ENCODE assay signal across 8 mouse cellular contexts in genomic region chr11:107994487-107994886, GRCm38 (mm10).
DNase-seq lines count a peak whose midpoint lies in the region; ATAC-seq lines count a peak whose summit lies in the region.

No protein-coding gene starts in this region.

- H3K9me3 ChIP-seq in midbrain, embryonic 14.5 days (ENCODE audit: control insufficient read depth, low read length), result no peaks in the 10 kb centered on the region
- H3K9me3 ChIP-seq in midbrain, embryonic 16.5 days (replicated peaks; ENCODE audit: control insufficient read depth, low read length, poor library complexity, severe bottlenecking), result no peaks in the 10 kb centered on the region
- H3K9me3 ChIP-seq in limb, embryonic 10.5 days (replicated peaks), result no peaks in the 10 kb centered on the region

- no peak overlapping the region for H3K4me2 ChIP-seq in midbrain, embryonic 14.5 days (ENCODE audit: low read length)
- H3K4me2 ChIP-seq in midbrain, embryonic 16.5 days (ENCODE audit: low read length), result no peak overlapping the region

- no peaks in the 10 kb centered on the region for H3K27me3 ChIP-seq in midbrain, embryonic 14.5 days (ENCODE audit: control insufficient read depth, insufficient read depth, low read length)
- no peaks in the 10 kb centered on the region for H3K27me3 ChIP-seq in midbrain, embryonic 16.5 days (ENCODE audit: control insufficient read depth, insufficient read depth, low read depth, low read length)
- H3K27me3 ChIP-seq in limb, embryonic 10.5 days (ENCODE audit: low read depth, poor library complexity, severe bottlenecking), result no peaks in the 10 kb centered on the region

- H3K27ac ChIP-seq in midbrain, embryonic 14.5 days (replicated peaks; ENCODE audit: low read depth, low read length), result no peak overlapping the region
- no peak overlapping the region for H3K27ac ChIP-seq in midbrain, embryonic 16.5 days (ENCODE audit: low read length)
- peak overlapping the region; percentile 36; the same call in 1 of the 2 replicates for H3K27ac ChIP-seq in limb, embryonic 10.5 days

- no peak for ATAC-seq in midbrain, embryonic 14.5 days (ENCODE audit: low FRiP score, low TSS enrichment)
- ATAC-seq in midbrain, embryonic 16.5 days, result no peak
- ATAC-seq in hematopoietic stem cell, adult 5-6 weeks (replicated peaks in 1 of 2; ENCODE audit: insufficient read depth in 1 of 2, low FRiP score in 2 of 2, low TSS enrichment in 1 of 2, low read depth in 1 of 2, poor library complexity in 2 of 2, severe bottlenecking in 2 of 2), result peak; percentile 57 to 73; a peak in 2 of 4 replicates

- 48% methylated on average over 6 of the region's 6 CpGs for WGBS in midbrain, embryonic 14.5 days
- WGBS in midbrain, embryonic 16.5 days, result 46% methylated on average over 6 of the region's 6 CpGs
- 47% methylated on average over 6 of the region's 6 CpGs for WGBS in limb, embryonic 10.5 days

- no peaks in the 10 kb centered on the region for H3K4me1 ChIP-seq in midbrain, embryonic 14.5 days (ENCODE audit: control insufficient read depth, insufficient read depth, low read length)
- H3K4me1 ChIP-seq in midbrain, embryonic 16.5 days (ENCODE audit: control insufficient read depth, insufficient read depth, low read length), result peaks cover 6% of the 10 kb centered on the region; the same call in 1 of the 2 replicates
- peaks cover 32% of the 10 kb centered on the region for H3K4me1 ChIP-seq in limb, embryonic 10.5 days

- H3K9ac ChIP-seq in midbrain, embryonic 14.5 days (replicated peaks; ENCODE audit: low read length), result no peak overlapping the region
- H3K9ac ChIP-seq in midbrain, embryonic 16.5 days (ENCODE audit: low read depth, low read length), result no peak overlapping the region

- DNase-seq in midbrain, embryonic 14.5 days, result peak; percentile 92
- peak; percentile 17 for DNase-seq in adrenal gland, postnatal 25 days
- peak; percentile 54 for DNase-seq in embryo, embryonic 9.5 days (ENCODE audit: extremely low spot score)
- DNase-seq in limb, embryonic 10.5 days (ENCODE audit: low spot score), result peak; percentile 62
- peak; percentile 86 for DNase-seq in retina, embryonic 14.5 days (ENCODE audit: low spot score)
- no peak for DNase-seq in natural killer cell, adult 2 months (ENCODE audit: low spot score in 2 of 2)

- H3K4me3 ChIP-seq in midbrain, embryonic 14.5 days (replicated peaks; ENCODE audit: low read depth, low read length), result no peak overlapping the region
- H3K4me3 ChIP-seq in midbrain, embryonic 16.5 days (ENCODE audit: low read depth, low read length), result no peak overlapping the region
- no peak overlapping the region for H3K4me3 ChIP-seq in limb, embryonic 10.5 days

- H3K36me3 ChIP-seq in midbrain, embryonic 14.5 days (ENCODE audit: control insufficient read depth, insufficient read depth, low read length), result no peaks in the 10 kb centered on the region
- no peaks in the 10 kb centered on the region for H3K36me3 ChIP-seq in midbrain, embryonic 16.5 days (ENCODE audit: control insufficient read depth, insufficient read depth, low read length)
- H3K36me3 ChIP-seq in limb, embryonic 10.5 days, result no peaks in the 10 kb centered on the region

Comparison
In these comparisons a context has a peak if more than half of its experiments do, and no peak if none do; other contexts are left out.
1. ATAC-seq: peak in hematopoietic stem cell, adult 5-6 weeks (2 of 2); none in midbrain, embryonic 14.5 days (single experiment) and midbrain, embryonic 16.5 days (single experiment).
2. DNase-seq: peak in midbrain, embryonic 14.5 days (single experiment), adrenal gland, postnatal 25 days (single experiment), embryo, embryonic 9.5 days (single experiment), limb, embryonic 10.5 days (single experiment) and retina, embryonic 14.5 days (single experiment); none in natural killer cell, adult 2 months (0 of 2).